Mouse (Mus musculus) ES-Bruce4 (cell line): Measurements from ENCODE around the gene Sox5.

Experiments
- CTCF ChIP-seq: IDR thresholded peaks from one replicate; pipeline ENCODE4 v1.8.1; 2011; ENCODE audit warnings: low read depth, low read length
- EP300 ChIP-seq: IDR thresholded peaks from 2 replicates; pipeline ENCODE4 v1.6.1; 2011; ENCODE audit warnings: low read depth, low read length; ENCODE audit not compliant: insufficient read depth
- POLR2A ChIP-seq: IDR thresholded peaks from one replicate; pipeline ENCODE4 v1.8.1; 2011; ENCODE audit warnings: low read length; ENCODE audit not compliant: insufficient read depth

GRCm38 (mm10) chr6:144067491-144067890 is 714.3 kb downstream of the Sox5 start:
- TF ChIP-seq CTCF (no peak), POLR2A (no peak), EP300 (no peak)
